In the genomic region with DNA sequence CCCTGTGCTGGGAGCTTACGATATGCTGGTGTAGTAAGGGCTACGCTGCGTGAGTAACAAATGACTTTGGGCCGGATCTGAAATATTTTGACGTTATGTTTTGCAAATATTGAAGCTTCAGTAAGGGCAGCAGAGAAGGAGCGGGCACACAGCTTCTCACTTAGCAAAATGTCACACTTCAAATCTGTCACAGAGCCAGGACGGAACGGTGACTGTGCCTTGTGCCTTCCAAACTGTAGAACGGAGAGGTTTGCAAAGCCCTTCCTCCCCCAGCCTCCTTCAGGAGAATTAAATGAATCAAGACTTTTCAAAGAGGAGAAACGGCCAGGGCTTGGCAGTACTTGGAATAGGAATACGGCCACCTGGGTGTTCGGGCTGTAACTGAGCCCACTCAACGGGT, we compare ENCODE assay signal across 24 mouse cellular contexts. TPM values are rescaled to one million over a fixed set of nuclear protein-coding genes. Genes with fewer than 3 reads are reported as not detected.
DNase-seq lines count a peak whose midpoint lies in the region; ATAC-seq and TF ChIP-seq lines count a peak whose summit lies in the region.
"Had no signal": no experiment of that assay in that cellular context is flagged by ENCODE, and none has a peak within 500 bp of the region (broad histone marks: within the 10 kb centered on the region; RNA-seq: fewer than 3 reads in every experiment).

No protein-coding gene starts in this region.

- no peaks in the 10 kb centered on the region for H3K27me3 ChIP-seq in hindbrain, postnatal 0 days (ENCODE audit: insufficient read depth, low read length)
- no peaks in the 10 kb centered on the region for H3K27me3 ChIP-seq in hindbrain, embryonic 10.5 days (ENCODE audit: insufficient read depth, poor library complexity, severe bottlenecking)
- H3K27me3 ChIP-seq: embryonic facial prominence, embryonic 12.5 days; forebrain, embryonic 15.5 days; hindbrain, embryonic 15.5 days; kidney, embryonic 15.5 days; limb, embryonic 13.5 days; lung, embryonic 15.5 days; midbrain, embryonic 12.5 days had no signal

- no peak for ATAC-seq in hindbrain, postnatal 0 days
- ATAC-seq: CD4-positive, CD25-positive, alpha-beta regulatory T cell, adult 4 months; forebrain, embryonic 15.5 days had no signal

- no peak overlapping the region for H3K4me3 ChIP-seq in gastrocnemius, adult 2 months
- H3K4me3 ChIP-seq in hindbrain, postnatal 0 days (ENCODE audit: low read length): no peak overlapping the region
- no peak overlapping the region for H3K4me3 ChIP-seq in hindbrain, embryonic 10.5 days
- H3K4me3 ChIP-seq: embryonic facial prominence, embryonic 12.5 days; forebrain, embryonic 15.5 days; hindbrain, embryonic 15.5 days; kidney, embryonic 15.5 days; limb, embryonic 13.5 days; lung, embryonic 15.5 days; midbrain, embryonic 12.5 days had no signal

- H3K36me3 ChIP-seq in hindbrain, postnatal 0 days (ENCODE audit: insufficient read depth, low read length): no peaks in the 10 kb centered on the region
- H3K36me3 ChIP-seq in hindbrain, embryonic 10.5 days: no peaks in the 10 kb centered on the region
- H3K36me3 ChIP-seq: embryonic facial prominence, embryonic 12.5 days; forebrain, embryonic 15.5 days; hindbrain, embryonic 15.5 days; kidney, embryonic 15.5 days; limb, embryonic 13.5 days; lung, embryonic 15.5 days; midbrain, embryonic 12.5 days had no signal

- peaks cover 9% of the 10 kb centered on the region; the same call in 1 of the 2 replicates for H3K4me1 ChIP-seq in hindbrain, postnatal 0 days (ENCODE audit: insufficient read depth, low read length)
- 0 out of 2 replicates have a peak, but pooled peaks cover 3% of the 10 kb centered on the region for H3K4me1 ChIP-seq in hindbrain, embryonic 10.5 days (replicated peaks)
- H3K4me1 ChIP-seq: forebrain, embryonic 15.5 days had no signal

- intact Hi-C loops in gastrocnemius, adult 2 months (cut with DNase I): no loop called here

- no peak overlapping the region for H3K9ac ChIP-seq in hindbrain, postnatal 0 days (replicated peaks; ENCODE audit: low read length)
- H3K9ac ChIP-seq: embryonic facial prominence, embryonic 12.5 days; forebrain, embryonic 15.5 days; hindbrain, embryonic 15.5 days; kidney, embryonic 15.5 days; limb, embryonic 13.5 days; lung, embryonic 15.5 days; midbrain, embryonic 12.5 days had no signal

- TF ChIP-seq CTCF in gastrocnemius, adult 2 months (IDR thresholded peaks at IDR 0.05): no peak
- no peak for TF ChIP-seq CTCF in hindbrain, postnatal 0 days (IDR thresholded peaks at IDR 0.05; ENCODE audit: low read depth)

- no peak overlapping the region for H3K4me2 ChIP-seq in hindbrain, postnatal 0 days (ENCODE audit: low read depth, low read length)
- H3K4me2 ChIP-seq: embryonic facial prominence, embryonic 12.5 days; forebrain, embryonic 15.5 days; hindbrain, embryonic 15.5 days; kidney, embryonic 15.5 days; limb, embryonic 13.5 days; liver, embryonic 11.5 days; lung, embryonic 15.5 days; midbrain, embryonic 12.5 days had no signal

- DNase-seq in gastrocnemius, adult 2 months: no peak
- no peak for DNase-seq in gastrocnemius, postnatal 10 days
- peak; percentile 41 for DNase-seq in hindbrain, postnatal 0 days (ENCODE audit: low spot score)
- DNase-seq in hindbrain, embryonic 10.5 days (ENCODE audit: low spot score): no peak
- peak; percentile 21 to 34 for DNase-seq in right cerebral cortex, adult 2 months (ENCODE audit: low spot score in 2 of 2)
- DNase-seq in right cerebral cortex, postnatal 4 days: no peak
- no peak for DNase-seq in adrenal gland, adult 2 months
- DNase-seq: adrenal gland, postnatal 25 days; cerebellum, adult 8-10 months; embryo, embryonic 11 days; gastrocnemius, postnatal 25 days; kidney, adult 18-20 months; kidney, postnatal 25 days; thymus, postnatal 4 days had no signal

- no peaks in the 10 kb centered on the region for H3K9me3 ChIP-seq in hindbrain, postnatal 0 days (ENCODE audit: low read length)
- H3K9me3 ChIP-seq in hindbrain, embryonic 10.5 days: no peaks in the 10 kb centered on the region
- H3K9me3 ChIP-seq: forebrain, embryonic 15.5 days; hindbrain, embryonic 15.5 days; kidney, embryonic 15.5 days; limb, embryonic 13.5 days; lung, embryonic 15.5 days; midbrain, embryonic 12.5 days had no signal

- H3K27ac ChIP-seq in gastrocnemius, adult 2 months: peak overlapping the region; percentile 46; the same call in 1 of the 2 replicates
- no peak overlapping the region for H3K27ac ChIP-seq in hindbrain, postnatal 0 days
- no peak overlapping the region for H3K27ac ChIP-seq in hindbrain, embryonic 10.5 days
- H3K27ac ChIP-seq: embryonic facial prominence, embryonic 12.5 days; forebrain, embryonic 15.5 days; hindbrain, embryonic 15.5 days; kidney, embryonic 15.5 days; limb, embryonic 13.5 days; lung, embryonic 15.5 days; midbrain, embryonic 12.5 days had no signal

- WGBS in hindbrain, postnatal 0 days: 56% methylated on average over 13 of the region's 13 CpGs
- WGBS in hindbrain, embryonic 10.5 days: 93% methylated on average over 13 of the region's 13 CpGs

RNA-seq across cellular contexts. Expression of gene Sspn, which starts 32.5 kb away (rescaled TPM):
- total RNA-seq in gastrocnemius, adult 2 months (2021): 10 to 100 TPM; 40.0 to 55.9 TPM
- 100 to 1,000 TPM; 122 to 125 TPM for total RNA-seq in gastrocnemius, postnatal 10 days (2021)
- total RNA-seq in hindbrain, postnatal 0 days (2014; rRNA removed): 3.7 and 6.0 TPM in 2 replicates
- 6.0 and 6.2 TPM in 2 replicates for polyA plus RNA-seq in hindbrain, postnatal 0 days (2015; fragmentation: Nextera tagmentation; extraction: Ambion mirVana)
- polyA plus RNA-seq in hindbrain, embryonic 10.5 days (2016; fragmentation: Nextera tagmentation; extraction: Ambion mirVana): 1.6 and 1.8 TPM in 2 replicates
- 10 to 100 TPM in 1 of 2 experiments, 1 to 10 TPM in 1; 9.8 to 17.0 TPM for total RNA-seq in adrenal gland, adult 2 months (2021)
- 6.8 and 7.1 TPM in 2 replicates for polyA plus RNA-seq in adrenal gland, adult 2 months (2012; rRNA removed)
- total RNA-seq: megakaryocyte progenitor cell, adult 5-6 weeks had no signal
- polyA plus RNA-seq: CD4-positive, CD25-positive, alpha-beta regulatory T cell, adult 4 months had no signal

Comparison
In these comparisons a context has a peak if more than half of its experiments do, and no peak if none do; other contexts are left out.
1. DNase-seq: peak in hindbrain, postnatal 0 days (single experiment) and right cerebral cortex, adult 2 months (2 of 2); none in gastrocnemius, adult 2 months (single experiment), gastrocnemius, postnatal 10 days (single experiment), hindbrain, embryonic 10.5 days (single experiment), right cerebral cortex, postnatal 4 days (single experiment) and adrenal gland, adult 2 months (single experiment).